7 mouse cellular contexts compared by ENCODE assay signal in the genomic region with DNA sequence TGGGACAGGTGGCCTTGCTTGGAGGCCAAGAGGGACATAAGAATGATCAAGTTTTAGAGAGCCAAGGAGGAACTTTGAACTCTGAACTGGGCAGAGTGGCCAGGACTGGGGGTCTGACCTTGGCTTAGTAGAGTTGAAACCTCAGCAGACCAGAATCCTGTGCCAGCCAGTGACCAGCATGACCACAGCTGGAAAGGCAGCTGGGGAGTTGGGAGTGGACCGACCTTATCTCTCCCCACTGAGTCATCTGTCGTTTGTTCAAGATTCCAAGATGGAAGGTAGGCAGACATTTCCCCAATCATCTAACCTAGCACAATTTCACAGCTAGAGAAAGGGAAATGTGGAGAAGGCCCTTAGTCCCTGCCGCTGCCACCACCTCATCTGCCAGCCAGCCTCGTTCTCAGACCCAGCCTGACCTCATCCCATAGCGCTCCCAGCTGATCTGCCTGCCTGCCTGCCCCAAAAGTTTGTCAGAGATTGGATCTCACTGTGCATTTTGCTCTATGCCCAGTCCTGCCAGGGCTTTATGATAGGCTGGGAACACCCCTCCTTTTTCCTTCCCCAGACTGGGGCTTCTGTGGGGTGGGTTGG. TPM values are rescaled to one million over a fixed set of nuclear protein-coding genes. Genes with fewer than 3 reads are reported as not detected.
A peak's percentile ranks its signal among the peaks of the same experiment; 100 is the strongest.
DNase-seq lines count a peak whose midpoint lies in the region; ATAC-seq and TF ChIP-seq lines count a peak whose summit lies in the region.

No protein-coding gene starts in this region.

- intact Hi-C loops in gastrocnemius, postnatal 14 days (cut with DNase I; ENCODE audit: low total_unique reads) = no loop called here

- H3K4me3 ChIP-seq in lung, postnatal 0 days (ENCODE audit: low read depth, low read length) = no peak overlapping the region
- peak overlapping the region; percentile 16; the same call in 1 of the 2 replicates for H3K4me3 ChIP-seq in embryonic facial prominence, embryonic 15.5 days (replicated peaks)
- peak overlapping the region; percentile 31 for H3K4me3 ChIP-seq in limb, embryonic 13.5 days
- H3K4me3 ChIP-seq in stomach, embryonic 16.5 days (replicated peaks; ENCODE audit: low read length) = peak overlapping the region; percentile 24

- H3K4me1 ChIP-seq in lung, postnatal 0 days (ENCODE audit: insufficient read depth, low read depth, low read length) = peaks cover 4% of the 10 kb centered on the region; the same call in 1 of the 2 replicates
- peaks cover 19% of the 10 kb centered on the region for H3K4me1 ChIP-seq in embryonic facial prominence, embryonic 15.5 days
- peaks cover 19% of the 10 kb centered on the region; the same call in 1 of the 2 replicates for H3K4me1 ChIP-seq in limb, embryonic 13.5 days
- peaks cover 13% of the 10 kb centered on the region for H3K4me1 ChIP-seq in stomach, embryonic 16.5 days (ENCODE audit: control insufficient read depth, insufficient read depth, low read length)

- no peak overlapping the region for H3K27ac ChIP-seq in lung, postnatal 0 days (ENCODE audit: low read length)
- no peak overlapping the region for H3K27ac ChIP-seq in embryonic facial prominence, embryonic 15.5 days (replicated peaks)
- H3K27ac ChIP-seq in limb, embryonic 13.5 days = no peak overlapping the region
- H3K27ac ChIP-seq in stomach, embryonic 16.5 days (ENCODE audit: low read length) = no peak overlapping the region

- no peaks in the 10 kb centered on the region for H3K9me3 ChIP-seq in lung, postnatal 0 days (ENCODE audit: low read length)
- no peaks in the 10 kb centered on the region for H3K9me3 ChIP-seq in embryonic facial prominence, embryonic 15.5 days (replicated peaks)
- H3K9me3 ChIP-seq in limb, embryonic 13.5 days = no peaks in the 10 kb centered on the region
- no peaks in the 10 kb centered on the region for H3K9me3 ChIP-seq in stomach, embryonic 16.5 days (replicated peaks; ENCODE audit: control insufficient read depth, low read length)

- no peak for TF ChIP-seq CTCF in lung, postnatal 0 days (IDR thresholded peaks at IDR 0.05)

- ATAC-seq in lung, postnatal 0 days = peak; percentile 21; the same call in 1 of the 2 replicates
- ATAC-seq in embryonic facial prominence, embryonic 15.5 days (ENCODE audit: insufficient number of reproducible peaks, low FRiP score, low TSS enrichment, low read depth) = no peak
- ATAC-seq in limb, embryonic 13.5 days (ENCODE audit: low FRiP score, low read depth) = peak; percentile 15; the same call in 1 of the 2 replicates
- 0 out of 2 replicates have a peak, but pooled peaks have one; percentile 16 for ATAC-seq in stomach, embryonic 16.5 days (ENCODE audit: insufficient read depth, low FRiP score)

- H3K36me3 ChIP-seq in lung, postnatal 0 days (ENCODE audit: insufficient read depth, low read length) = no peaks in the 10 kb centered on the region
- H3K36me3 ChIP-seq in embryonic facial prominence, embryonic 15.5 days = no peaks in the 10 kb centered on the region
- H3K36me3 ChIP-seq in limb, embryonic 13.5 days = no peaks in the 10 kb centered on the region
- H3K36me3 ChIP-seq in stomach, embryonic 16.5 days (ENCODE audit: control insufficient read depth, insufficient read depth, low read length) = no peaks in the 10 kb centered on the region

- peaks cover 4% of the 10 kb centered on the region; the same call in 1 of the 2 replicates for H3K27me3 ChIP-seq in lung, postnatal 0 days (replicated peaks; ENCODE audit: insufficient read depth, low read length)
- peaks cover 26% of the 10 kb centered on the region for H3K27me3 ChIP-seq in embryonic facial prominence, embryonic 15.5 days
- H3K27me3 ChIP-seq in limb, embryonic 13.5 days = peaks cover 60% of the 10 kb centered on the region
- H3K27me3 ChIP-seq in stomach, embryonic 16.5 days (ENCODE audit: control insufficient read depth, insufficient read depth, low read length) = no peaks in the 10 kb centered on the region

- DNase-seq in lung, postnatal 0 days (ENCODE audit: low spot score) = no peak
- DNase-seq in lung, adult 18-20 months = no peak
- no peak for DNase-seq in gastrocnemius, postnatal 14 days
- DNase-seq in urinary bladder, postnatal 10 days (ENCODE audit: low spot score) = no peak

- H3K4me2 ChIP-seq in lung, postnatal 0 days (replicated peaks; ENCODE audit: low read depth, low read length) = peak overlapping the region; percentile 42
- peak overlapping the region; percentile 49 for H3K4me2 ChIP-seq in embryonic facial prominence, embryonic 15.5 days (replicated peaks)
- H3K4me2 ChIP-seq in limb, embryonic 13.5 days (replicated peaks) = peak overlapping the region; percentile 61
- H3K4me2 ChIP-seq in stomach, embryonic 16.5 days (ENCODE audit: low read depth, low read length) = peak overlapping the region; percentile 51

- WGBS in lung, postnatal 0 days = 51% methylated on average over 5 of the region's 5 CpGs
- 37% methylated on average over 5 of the region's 5 CpGs for WGBS in embryonic facial prominence, embryonic 15.5 days
- WGBS in limb, embryonic 13.5 days = 34% methylated on average over 5 of the region's 5 CpGs
- 45% methylated on average over 5 of the region's 5 CpGs for WGBS in stomach, embryonic 16.5 days

- no peak overlapping the region for H3K9ac ChIP-seq in lung, postnatal 0 days (replicated peaks; ENCODE audit: low read depth)
- H3K9ac ChIP-seq in embryonic facial prominence, embryonic 15.5 days = no peak overlapping the region
- H3K9ac ChIP-seq in limb, embryonic 13.5 days = peak overlapping the region; percentile 45
- H3K9ac ChIP-seq in stomach, embryonic 16.5 days (ENCODE audit: low read length) = peak overlapping the region; percentile 56

- no peak for TF ChIP-seq EP300 in lung, postnatal 0 days (IDR thresholded peaks at IDR 0.05)

RNA-seq across cellular contexts. Expression of gene Btrc, which starts 53.1 kb away (rescaled TPM):
- polyA plus RNA-seq in lung, postnatal 0 days (2015; fragmentation: Nextera tagmentation; extraction: Ambion mirVana) = 20.7 and 25.6 TPM in 2 replicates
- 45.6 and 48.4 TPM in 2 replicates for polyA plus RNA-seq in embryonic facial prominence, embryonic 15.5 days (2015; fragmentation: Nextera tagmentation; extraction: Ambion mirVana)
- polyA plus RNA-seq in limb, embryonic 13.5 days (2015; fragmentation: Nextera tagmentation; extraction: Ambion mirVana) = 55.0 and 55.3 TPM in 2 replicates
- polyA plus RNA-seq in stomach, embryonic 16.5 days (2015; fragmentation: Nextera tagmentation; extraction: Ambion mirVana) = 39.2 and 40.8 TPM in 2 replicates
- total RNA-seq in gastrocnemius, postnatal 14 days (2021) = 10 to 100 TPM; 27.1 to 28.1 TPM

Comparison
In these comparisons a context has a peak if more than half of its experiments do, and no peak if none do; other contexts are left out.
1. H3K9ac ChIP-seq: peak in limb, embryonic 13.5 days (single experiment) and stomach, embryonic 16.5 days (single experiment); none in lung, postnatal 0 days (single experiment) and embryonic facial prominence, embryonic 15.5 days (single experiment).
2. Peak in every context shown above with its lines, with median percentiles within 50 percentile points of each other: H3K4me2 ChIP-seq.